Mouse (Mus musculus) right cerebral cortex, postnatal 14 days (tissue): Measurements from ENCODE around the gene Apbb2.
"Not testable (repeated sequence)": the region's sequence is repeated elsewhere in the genome, so short reads cannot be mapped to it uniquely, and the experiment has no call there.

Experiments used
- DNase-seq: peaks from one replicate; pipeline ENCODE4 v3.0.0; 2022

Gene Apbb2

GRCm38 (mm10) chr5:66269616-66270015, 349.0 kb downstream of the Apbb2 start:
- DNase-seq, result no peak

GRCm38 (mm10) chr5:66263398-66263797, 355.2 kb downstream of the Apbb2 start:
- peak; percentile 21 for DNase-seq

GRCm38 (mm10) chr5:66262475-66262874, 356.1 kb downstream of the Apbb2 start:
- DNase-seq, result no peak

DNA sequence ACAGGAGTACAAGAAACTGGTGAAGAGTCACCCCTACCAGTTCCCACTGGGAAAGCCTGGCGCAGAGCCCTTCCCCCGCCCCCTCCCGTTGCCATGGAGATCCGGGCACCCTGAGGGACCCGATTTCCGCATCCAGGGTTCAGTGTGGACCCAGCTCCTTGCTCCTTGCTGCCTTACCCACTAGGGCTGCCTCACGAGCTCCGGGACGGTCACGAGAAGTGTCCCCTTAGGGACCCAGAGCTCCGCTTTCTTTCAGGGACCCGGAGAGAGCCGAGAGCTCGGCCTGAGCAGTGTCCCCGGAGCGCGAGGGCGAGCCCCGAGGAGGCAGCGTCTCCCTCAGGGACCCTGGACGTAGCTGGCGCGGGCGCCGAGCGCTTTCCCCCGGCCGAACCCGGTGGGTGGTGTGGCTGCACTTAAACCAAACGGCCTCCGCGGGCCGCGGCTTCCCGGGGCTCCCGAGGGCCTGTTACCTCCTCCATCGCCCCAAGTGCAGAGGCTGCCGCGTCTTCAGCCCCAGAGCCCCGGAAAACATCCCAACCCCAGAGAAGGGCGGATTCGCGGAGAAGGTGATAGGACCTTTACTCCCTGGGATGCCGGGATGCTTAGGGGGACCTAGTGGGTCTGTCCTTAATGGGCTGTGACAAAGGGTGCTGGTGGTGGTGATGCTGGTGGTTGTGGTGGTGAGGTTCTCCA, 358.7 kb downstream of the Apbb2 start, which contains the start of gene Nsun7:
Gene Nsun7 (plus strand): TSS at position 142 of the 693 bp plus-strand sequence.
- DNase-seq, result peak; percentile 82

DNA sequence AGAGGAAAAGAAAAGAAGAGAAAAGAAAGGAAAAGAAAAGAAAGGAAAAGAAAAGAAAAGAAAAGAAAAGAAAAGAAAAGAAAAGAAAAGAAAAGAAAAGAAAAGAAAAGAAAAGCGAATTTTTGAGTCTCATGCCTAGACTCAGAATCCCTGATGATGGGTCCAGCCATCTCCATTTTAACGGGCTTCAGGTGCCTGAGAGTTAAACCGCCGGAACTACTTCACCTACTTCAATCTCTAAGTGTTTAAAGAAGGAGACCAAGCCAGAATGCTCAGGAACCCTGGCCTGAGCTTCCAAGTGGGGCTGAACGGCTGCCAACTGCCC, 359.2 kb downstream of the Apbb2 start:
- DNase-seq, result not testable (repeated sequence)

DNA sequence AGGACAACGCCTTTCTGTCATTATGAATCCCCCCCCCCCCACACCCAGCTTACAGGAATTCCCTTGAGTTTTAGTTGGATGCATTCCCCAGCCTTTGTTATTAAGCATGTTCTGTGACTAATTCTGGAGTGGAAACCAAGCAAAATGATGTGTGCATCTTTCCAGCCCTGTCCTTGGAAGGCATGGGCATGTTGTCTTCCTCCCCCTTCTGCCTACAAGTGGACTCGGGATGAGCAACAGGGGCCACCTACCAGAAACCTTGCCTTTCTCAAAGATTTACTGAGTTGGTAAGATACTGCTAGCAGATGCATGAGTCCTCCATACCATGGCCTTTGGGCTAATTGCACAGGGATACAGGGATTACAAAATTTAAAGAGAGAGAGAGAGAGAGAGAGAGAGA, 359.6 kb downstream of the Apbb2 start:
- DNase-seq, result no peak

DNA sequence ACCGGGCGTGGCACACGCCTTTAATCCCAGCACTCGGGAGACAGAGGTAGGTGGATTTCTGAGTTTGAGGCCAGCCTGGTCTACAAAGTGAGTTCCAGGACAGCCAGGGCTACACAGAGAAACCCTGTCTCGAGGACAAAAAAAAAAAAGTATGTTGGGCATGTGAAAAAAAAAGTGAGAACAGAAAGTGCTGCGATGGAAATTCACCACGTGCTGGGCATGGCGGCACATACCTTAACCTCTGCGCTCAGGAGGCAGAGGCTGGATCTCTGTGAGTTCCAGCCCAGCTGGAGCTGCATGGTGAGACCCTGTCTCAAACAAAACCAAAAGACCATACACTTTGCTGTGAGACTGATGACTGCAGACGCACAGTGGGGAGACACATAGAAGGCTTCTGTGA, 363.5 kb downstream of the Apbb2 start:
- DNase-seq, result no peak

DNA sequence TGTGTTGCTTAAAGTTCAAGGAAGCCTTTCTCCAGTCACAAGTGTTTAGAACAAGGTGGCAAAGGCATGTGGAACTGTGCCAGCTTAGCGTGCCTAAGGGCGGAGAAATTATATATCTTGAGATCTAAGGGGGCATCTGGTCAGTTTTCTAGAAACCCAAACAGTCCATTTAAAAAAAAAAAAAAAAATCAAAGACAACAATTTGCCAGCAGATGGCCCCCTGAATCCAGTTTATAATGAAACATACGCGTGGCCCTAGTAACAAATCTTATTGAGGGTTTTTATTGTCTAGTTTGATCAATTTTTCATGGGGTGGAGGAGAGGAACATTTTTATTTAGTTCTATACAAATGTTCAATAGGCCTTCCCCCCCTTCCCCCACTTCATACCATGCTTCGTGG, 365.4 kb downstream of the Apbb2 start:
- no peak for DNase-seq
